Mouse (Mus musculus) MEL (cell line): ENCODE data around the gene Scarb1. TPM values are rescaled to one million over a fixed set of nuclear protein-coding genes. Genes with fewer than 3 reads are reported as not detected.

Source experiments
- DNase-seq: peaks from one replicate; pipeline ENCODE4 v3.0.0; 2011; ENCODE audit warnings: low read depth, low spot score
- H3K27ac ChIP-seq: 2 replicates; pipeline ENCODE4 v1.5.1; 2012; ENCODE audit warnings: low read depth, mild to moderate bottlenecking, control low read depth, low read length, moderate library complexity; ENCODE audit not compliant: control insufficient read depth
- H3K27me3 ChIP-seq, 2 experiments: fragments of 150-350 bp in 1 of 2; sonication (generic) in 1 of 2; 2 replicates each; pipeline ENCODE4 v1.6.1; 2012; ENCODE audit warnings: low read length in 2 of 2, mild to moderate bottlenecking in 2 of 2, improper control_type of control experiment in 1 of 2, moderate library complexity in 1 of 2; ENCODE audit not compliant: insufficient read depth in 2 of 2, control insufficient read depth in 1 of 2
- H3K36me3 ChIP-seq, 2 experiments: 2 replicates each; pipeline ENCODE4 v1.6.1; 2012 to 2014; ENCODE audit warnings: low read length in 2 of 2, improper control_type of control experiment in 1 of 2, inconsistent platforms in 1 of 2, mild to moderate bottlenecking in 1 of 2; ENCODE audit not compliant: insufficient read depth in 2 of 2, control insufficient read depth in 1 of 2
- H3K4me1 ChIP-seq, 2 experiments: fragments of 150-350 bp in 1 of 2; sonication (generic) in 1 of 2; 2 replicates each; pipeline ENCODE4 v1.6.1; 2012; ENCODE audit warnings: low read length in 2 of 2, improper control_type of control experiment in 1 of 2, mild to moderate bottlenecking in 1 of 2; ENCODE audit not compliant: insufficient read depth in 2 of 2, control insufficient read depth in 1 of 2
- H3K4me3 ChIP-seq, 2 experiments: fragments of 150-350 bp in 1 of 2; sonication (generic) in 1 of 2; 2 replicates each; pipeline ENCODE4 v1.5.1; 2012; ENCODE audit warnings: low read depth in 2 of 2, low read length in 2 of 2, mild to moderate bottlenecking in 2 of 2, moderate library complexity in 2 of 2, control low read depth in 1 of 2, improper control_type of control experiment in 1 of 2; ENCODE audit not compliant: control insufficient read depth in 1 of 2, insufficient read depth in 1 of 2
- H3K79me2 ChIP-seq: 2 replicates; pipeline ENCODE4 v1.6.1; 2012; ENCODE audit warnings: mild to moderate bottlenecking, low read length, moderate library complexity; ENCODE audit not compliant: control insufficient read depth, poor library complexity, insufficient read depth
- H3K9ac ChIP-seq: 2 replicates; pipeline ENCODE4 v1.6.1; 2012; ENCODE audit warnings: low read depth, mild to moderate bottlenecking, control low read depth, low read length, moderate library complexity; ENCODE audit not compliant: control insufficient read depth, poor library complexity, severe bottlenecking
- H3K9me3 ChIP-seq: fragments of 150-350 bp; sonication (generic); replicated peaks from 2 replicates; pipeline ENCODE4 v1.6.1; 2012; ENCODE audit warnings: mild to moderate bottlenecking, low read length, improper control_type of control experiment, moderate library complexity; ENCODE audit not compliant: insufficient read depth
- CHD2 ChIP-seq: IDR thresholded peaks from 2 replicates; pipeline ENCODE4 v1.6.1; 2011; ENCODE audit warnings: low read length, improper control_type of control experiment
- CTCF ChIP-seq, 3 experiments: IDR thresholded peaks in 2 of 3; conservative IDR thresholded peaks in 1 of 3; 2 replicates each; pipeline ENCODE4 v1.5.1; 2011 to 2012; ENCODE audit warnings: low read length in 3 of 3, low read depth in 2 of 3, mild to moderate bottlenecking in 2 of 3, improper control_type of control experiment in 1 of 3, inconsistent platforms in 1 of 3, mixed read lengths in 1 of 3, moderate library complexity in 1 of 3; ENCODE audit not compliant: control insufficient read depth in 1 of 3, insufficient read depth in 1 of 3, poor library complexity in 1 of 3, severe bottlenecking in 1 of 3
- EP300 ChIP-seq, 2 experiments: IDR thresholded peaks; 2 replicates each; pipeline ENCODE4 v1.6.1; 2011; ENCODE audit warnings: improper control_type of control experiment in 2 of 2, low read length in 2 of 2, low read depth in 1 of 2, mild to moderate bottlenecking in 1 of 2
- ETS1 ChIP-seq: IDR thresholded peaks from 2 replicates; pipeline ENCODE4 v1.6.1; 2012; ENCODE audit warnings: low read depth, mild to moderate bottlenecking, inconsistent platforms, low read length, improper control_type of control experiment, moderate library complexity
- GATA1 ChIP-seq: IDR thresholded peaks from 2 replicates; pipeline ENCODE4 v1.6.1; 2011; ENCODE audit warnings: low read depth, low read length, improper control_type of control experiment
- HCFC1 ChIP-seq: IDR thresholded peaks from 2 replicates; pipeline ENCODE4 v1.6.1; 2012; ENCODE audit warnings: low read depth, mild to moderate bottlenecking, inconsistent platforms, low read length, improper control_type of control experiment, moderate library complexity
- KAT2A ChIP-seq: conservative IDR thresholded peaks from 2 replicates; pipeline ENCODE4 v1.6.1; 2012; ENCODE audit warnings: low read depth, low read length, improper control_type of control experiment, inconsistent platforms
- MAX ChIP-seq: IDR thresholded peaks from 2 replicates; pipeline ENCODE4 v1.6.1; 2011; ENCODE audit warnings: low read length, improper control_type of control experiment
- MXI1 ChIP-seq: IDR thresholded peaks from 2 replicates; pipeline ENCODE4 v1.6.1; 2011; ENCODE audit warnings: mild to moderate bottlenecking, low read depth, low read length, improper control_type of control experiment
- MYB ChIP-seq: IDR thresholded peaks from 2 replicates; pipeline ENCODE4 v1.6.1; 2011; ENCODE audit warnings: mild to moderate bottlenecking, low read depth, low read length, improper control_type of control experiment
- NELFE ChIP-seq: IDR thresholded peaks from 2 replicates; pipeline ENCODE4 v1.6.1; 2011; ENCODE audit warnings: low read depth, low read length, improper control_type of control experiment
- NRF1 ChIP-seq: IDR thresholded peaks from 2 replicates; pipeline ENCODE4 v1.6.1; 2014; ENCODE audit warnings: low read depth, mild to moderate bottlenecking, inconsistent platforms, low read length, improper control_type of control experiment, moderate library complexity; ENCODE audit not compliant: poor library complexity, insufficient read depth, severe bottlenecking
- POLR2AphosphoS2 ChIP-seq: IDR thresholded peaks from 2 replicates; pipeline ENCODE4 v1.6.1; 2011; ENCODE audit warnings: low read length, improper control_type of control experiment
- POLR2AphosphoS5 ChIP-seq: IDR thresholded peaks from 2 replicates; pipeline ENCODE4 v1.6.1; 2012; ENCODE audit warnings: low read depth, borderline replicate concordance, mild to moderate bottlenecking, inconsistent platforms, low read length, moderate library complexity, mixed read lengths
- RCOR1 ChIP-seq: IDR thresholded peaks from 2 replicates; pipeline ENCODE4 v1.6.1; 2012; ENCODE audit warnings: low read depth, mild to moderate bottlenecking, inconsistent platforms, low read length, improper control_type of control experiment
- TAL1 ChIP-seq: IDR thresholded peaks from 2 replicates; pipeline ENCODE4 v1.6.1; 2012; ENCODE audit warnings: mild to moderate bottlenecking, inconsistent platforms, low read length, moderate library complexity, mixed read lengths
- TCF12 ChIP-seq: IDR thresholded peaks from 2 replicates; pipeline ENCODE4 v1.6.1; 2014; ENCODE audit warnings: low read depth, mild to moderate bottlenecking, inconsistent platforms, low read length, improper control_type of control experiment, moderate library complexity
- ZKSCAN1 ChIP-seq: IDR thresholded peaks from 2 replicates; pipeline ENCODE4 v1.6.1; 2012; ENCODE audit warnings: low read depth, mild to moderate bottlenecking, inconsistent platforms, low read length, improper control_type of control experiment, moderate library complexity
- polyA plus RNA-seq, 2 experiments: library from polyadenylated mRNA; stranded (reverse) in 1 of 2; unstranded in 1 of 2; fragments of >175 nt in 1 of 2; fragments of >200 nt in 1 of 2; gene quantifications; 2 replicates each; pipeline versions ENCODE4 v1.2.1 to v1.2.4; 2012; ENCODE audit warnings: low replicate concordance in 2 of 2, low read depth in 1 of 2; ENCODE audit not compliant: insufficient read length in 2 of 2, insufficient read depth in 1 of 2, missing spikeins in 1 of 2
- total RNA-seq: library from RNA; depleted of rRNA; stranded (reverse); fragments of 300-350 nt; gene quantifications from 2 replicates; pipeline ENCODE4 v1.2.3, GENCODE M21; 2012

Gene Scarb1
- total and polyA plus RNA-seq, 3 experiments: 53.1 to 98.3 TPM; not detected in 1

DNA sequence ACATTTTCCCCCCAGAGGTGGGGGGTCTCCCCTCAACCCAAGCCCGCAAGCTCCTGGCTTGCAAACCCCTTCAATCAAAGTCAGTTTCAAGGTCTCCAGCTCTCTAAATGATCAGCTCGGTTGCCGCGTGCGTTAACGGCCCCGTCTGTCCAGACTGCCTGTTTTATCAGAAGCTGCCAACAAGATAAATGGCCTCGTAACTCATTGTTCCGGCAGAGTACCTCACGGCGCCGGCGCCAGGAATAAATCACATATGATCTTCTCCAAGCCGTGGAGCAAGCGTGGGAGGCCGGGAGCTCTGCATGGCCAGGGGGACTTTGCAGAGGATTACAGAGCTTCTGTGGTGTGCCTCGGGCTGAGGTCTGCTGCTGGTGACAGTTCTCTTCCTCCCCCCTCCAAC, 76.2 kb downstream of the Scarb1 start:
- Histone ChIP-seq H3K4me3 (no peak overlapping the region), H3K9ac (no peak overlapping the region), H3K27ac (no peak overlapping the region), H3K36me3 (no peaks in the 10 kb centered on the region), H3K4me1 (peaks cover 0 to 18% of the 10 kb centered on the region in 2 experiments; a peak in 1 of 4 replicates), H3K27me3 (0 out of 4 replicates have a peak, but pooled peaks cover 0 to 3% of the 10 kb centered on the region in 2 experiments), H3K79me2 (no peaks in the 10 kb centered on the region), H3K9me3 (no peaks in the 10 kb centered on the region)
- peak; percentile 47 for DNase-seq
- TF ChIP-seq GATA1 (peak; percentile 59), MYB (peak; percentile 69), CTCF (IDR thresholded peaks at IDR 0.05 in 2 of 3, conservative IDR thresholded peaks at IDR 0.05 in 1 of 3; ENCODE audit: control insufficient read depth in 1 of 3, insufficient read depth in 1 of 3, low read depth in 2 of 3, low read length in 3 of 3, poor library complexity in 1 of 3, severe bottlenecking in 1 of 3) (no peak), NRF1 (peak; percentile 62), RCOR1 (peak; percentile 57; the same call in 1 of the 2 replicates), CHD2 (no peak), MAX (peak; percentile 18; the same call in 1 of the 2 replicates), TCF12 (0 out of 2 replicates have a peak, but pooled peaks have one; percentile 21), ETS1 (peak; percentile 39; the same call in 1 of the 2 replicates), KAT2A (no peak), ZKSCAN1 (no peak), MXI1 (peak; percentile 46), EP300 (IDR thresholded peaks at IDR 0.05; ENCODE audit: low read depth in 1 of 2, low read length in 2 of 2) (peak; percentile 20 to 56; a peak in 3 of 4 replicates)

GRCm38 (mm10) chr5:125262578-125262977, 78.3 kb downstream of the Scarb1 start:
- no peak overlapping the region for H3K9ac ChIP-seq
- DNase-seq: peak; percentile 72
- H3K27ac ChIP-seq: no peak overlapping the region
- H3K27me3 ChIP-seq: 0 out of 4 replicates have a peak, but pooled peaks cover 0 to 3% of the 10 kb centered on the region in 2 experiments
- no peaks in the 10 kb centered on the region for H3K36me3 ChIP-seq
- 0 out of 4 replicates have a peak, but pooled peaks cover 0 to 10% of the 10 kb centered on the region in 2 experiments for H3K4me1 ChIP-seq
- TF ChIP-seq EP300 (IDR thresholded peaks at IDR 0.05; ENCODE audit: low read depth in 1 of 2, low read length in 2 of 2) (peak; percentile 54 to 63; a peak in 2 of 4 replicates), HCFC1 (no peak), NELFE (no peak), TAL1 (peak; percentile 59), GATA1 (peak; percentile 36; the same call in 1 of the 2 replicates), ETS1 (0 out of 2 replicates have a peak, but pooled peaks have one; percentile 16), POLR2AphosphoS5 (no peak), POLR2AphosphoS2 (no peak), TCF12 (peak; percentile 43; the same call in 1 of the 2 replicates)
- no peaks in the 10 kb centered on the region for H3K79me2 ChIP-seq
- no peak overlapping the region for H3K4me3 ChIP-seq
- H3K9me3 ChIP-seq: no peaks in the 10 kb centered on the region
